Mouse (Mus musculus) lung, embryonic 15.5 days (tissue): ENCODE results near the gene Fev. TPM values are rescaled to one million over a fixed set of nuclear protein-coding genes. Genes with fewer than 3 reads are reported as not detected.

Experiments
- ATAC-seq: fragments of 200-750 bp; cut with Nextera tagmentation; 2 replicates; pipeline ENCODE4 v1.8.0; 2017; ENCODE audit warnings: moderate number of reproducible peaks, borderline replicate concordance; ENCODE audit not compliant: low FRiP score, low TSS enrichment; ENCODE audit errors: extremely low read depth
- H3K27ac ChIP-seq: fragments of 300-500 bp; sonication (generic); 2 replicates; pipeline ENCODE4 v1.5.1; 2015; ENCODE audit warnings: moderate library complexity, mild to moderate bottlenecking, inconsistent platforms
- H3K27me3 ChIP-seq: fragments of 300-500 bp; sonication (generic); 2 replicates; pipeline ENCODE4 v1.6.1; 2015; ENCODE audit warnings: inconsistent platforms
- H3K36me3 ChIP-seq: fragments of 300-500 bp; sonication (generic); 2 replicates; pipeline ENCODE4 v1.6.1; 2015; ENCODE audit warnings: inconsistent platforms
- H3K4me1 ChIP-seq: fragments of 300-500 bp; sonication (generic); 2 replicates; pipeline ENCODE4 v1.6.1; 2015; ENCODE audit warnings: inconsistent platforms
- H3K4me2 ChIP-seq: fragments of 300-500 bp; sonication (generic); 2 replicates; pipeline ENCODE4 v1.6.1; 2015; ENCODE audit warnings: inconsistent platforms, mild to moderate bottlenecking, moderate library complexity
- H3K4me3 ChIP-seq: fragments of 300-500 bp; sonication (generic); 2 replicates; pipeline ENCODE4 v1.5.1; 2015; ENCODE audit warnings: mild to moderate bottlenecking, inconsistent platforms
- H3K9ac ChIP-seq: fragments of 300-500 bp; sonication (generic); 2 replicates; pipeline ENCODE4 v1.6.1; 2015; ENCODE audit warnings: inconsistent platforms
- H3K9me3 ChIP-seq: fragments of 300-500 bp; sonication (generic); 2 replicates; pipeline ENCODE4 v1.6.1; 2016; ENCODE audit warnings: inconsistent platforms
- WGBS: fragments of 180-500 bp; shearing (Covaris S2); methylation state at CpG from one replicate; pipeline ENCODE4 v1.1.7; 2015; 5-methylcytosine and 5-hydroxymethylcytosine counted together
- polyA plus RNA-seq: library from polyadenylated mRNA; unstranded; fragments of >200 nt; fragmentation: Nextera tagmentation; extraction: Ambion mirVana; gene quantifications from 2 replicates; pipeline ENCODE4 v1.2.1, GENCODE M21; 2015

Fev gene
- polyA plus RNA-seq, 1 experiment from 2014 or later: not detected

DNA sequence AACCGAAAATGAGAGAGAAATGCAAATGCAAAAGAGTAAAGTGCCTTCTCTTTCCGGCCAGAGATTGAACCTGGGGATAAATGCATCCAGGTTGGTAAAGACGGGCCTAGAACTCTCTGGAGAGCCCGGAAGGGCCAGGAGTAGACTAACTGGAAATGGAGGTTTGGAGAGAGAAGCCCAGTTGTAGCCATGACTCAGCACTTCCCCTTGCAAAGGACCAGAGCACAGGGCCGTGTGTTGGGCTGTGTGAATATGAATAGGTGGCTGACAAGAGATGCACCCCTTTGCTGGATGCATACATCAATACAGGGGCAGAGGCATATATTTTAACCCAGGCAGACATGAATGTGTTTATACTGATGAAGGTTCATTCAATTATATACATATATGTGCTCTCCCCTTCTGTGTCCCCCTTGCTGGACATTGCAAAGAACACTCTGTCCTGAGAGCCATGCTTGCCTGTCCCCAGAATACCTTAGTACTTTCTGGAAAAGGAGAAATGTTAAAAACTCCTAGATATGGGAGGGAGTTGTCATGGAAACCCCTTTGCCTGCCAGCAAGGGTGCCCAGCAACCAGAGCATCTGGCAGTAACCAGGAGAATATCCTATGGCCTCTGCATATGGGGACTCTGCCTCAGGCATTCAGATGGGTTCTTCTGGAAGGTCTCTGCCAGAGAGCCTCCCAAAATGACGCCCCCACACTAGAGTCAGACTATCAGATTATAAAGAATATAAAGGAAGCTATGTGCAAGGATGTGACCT lies 25.8 kb downstream of the Fev start:
- Histone ChIP-seq H3K27me3 (peaks cover 66% of the 10 kb centered on the region), H3K4me1 (peaks cover 26% of the 10 kb centered on the region), H3K4me3 (no peak overlapping the region), H3K27ac (no peak overlapping the region), H3K4me2 (no peak overlapping the region), H3K9me3 (no peaks in the 10 kb centered on the region), H3K36me3 (no peaks in the 10 kb centered on the region), H3K9ac (no peak overlapping the region)
- 36% methylated on average over 6 of the region's 6 CpGs for WGBS
- ATAC-seq: no peak

DNA sequence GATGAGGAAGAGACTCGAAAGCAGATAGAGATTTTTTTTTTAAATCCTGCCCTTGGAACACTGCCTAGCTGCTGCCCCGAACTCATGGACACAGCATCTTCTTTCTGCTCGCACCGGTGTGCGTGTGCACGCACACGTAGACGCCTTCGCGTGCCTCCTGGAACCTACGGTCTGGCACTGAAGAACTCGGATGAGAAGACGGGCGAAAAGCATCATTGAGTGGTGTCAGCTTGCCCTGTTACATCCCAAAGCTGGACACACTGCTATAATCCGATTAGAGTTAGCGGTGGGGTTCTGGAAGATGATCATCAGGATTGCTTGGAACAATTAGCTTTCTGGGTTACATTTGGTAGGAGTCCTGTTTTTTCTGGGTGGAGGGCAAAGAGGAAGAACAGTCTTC lies 26.4 kb downstream of the Fev start:
- Histone ChIP-seq H3K9ac (no peak overlapping the region), H3K4me1 (peaks cover 30% of the 10 kb centered on the region), H3K27me3 (peaks cover 72% of the 10 kb centered on the region), H3K9me3 (no peaks in the 10 kb centered on the region), H3K4me2 (peak overlapping the region; percentile 61), H3K27ac (no peak overlapping the region), H3K4me3 (peak overlapping the region; percentile 29), H3K36me3 (no peaks in the 10 kb centered on the region)
- WGBS: 9% methylated on average over 16 of the region's 16 CpGs
- ATAC-seq: no peak

DNA sequence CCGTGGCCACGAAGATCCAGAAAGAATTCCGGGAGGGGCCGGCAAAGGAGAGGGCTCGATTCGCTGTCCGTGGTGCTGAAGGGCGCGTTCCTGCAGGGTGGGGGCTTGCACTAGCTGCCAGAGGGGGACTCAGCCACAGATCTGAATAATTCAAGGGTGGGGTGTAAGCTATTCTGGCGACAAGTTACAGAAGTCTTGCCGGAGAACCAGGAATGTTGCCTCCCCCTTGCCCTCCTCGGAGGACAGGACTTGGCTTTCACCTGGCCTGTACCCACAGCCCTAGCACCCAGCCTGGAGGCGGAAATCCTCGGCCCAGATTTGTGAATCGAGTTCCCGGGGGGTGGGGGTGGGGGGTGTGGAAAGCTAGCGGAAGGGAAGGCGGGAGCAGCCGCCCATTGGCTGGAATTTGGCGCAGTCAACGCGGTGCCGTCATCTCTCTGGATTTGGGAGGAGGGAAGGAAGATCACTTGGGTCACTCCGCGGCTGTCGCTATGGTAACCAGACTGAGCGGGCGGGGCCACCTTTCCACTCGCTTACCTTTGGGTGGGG lies 27.0 kb downstream of the Fev start:
- H3K27ac ChIP-seq: no peak overlapping the region
- H3K4me1 ChIP-seq: peaks cover 30% of the 10 kb centered on the region
- peak overlapping the region; percentile 29 for H3K4me3 ChIP-seq
- no peak overlapping the region for H3K9ac ChIP-seq
- under 1% methylated on average over 29 of the region's 29 CpGs for WGBS
- ATAC-seq: peak; percentile 30; the same call in 1 of the 2 replicates
- no peaks in the 10 kb centered on the region for H3K36me3 ChIP-seq
- peak overlapping the region; percentile 61 for H3K4me2 ChIP-seq
- peaks cover 77% of the 10 kb centered on the region for H3K27me3 ChIP-seq
- H3K9me3 ChIP-seq: no peaks in the 10 kb centered on the region

DNA sequence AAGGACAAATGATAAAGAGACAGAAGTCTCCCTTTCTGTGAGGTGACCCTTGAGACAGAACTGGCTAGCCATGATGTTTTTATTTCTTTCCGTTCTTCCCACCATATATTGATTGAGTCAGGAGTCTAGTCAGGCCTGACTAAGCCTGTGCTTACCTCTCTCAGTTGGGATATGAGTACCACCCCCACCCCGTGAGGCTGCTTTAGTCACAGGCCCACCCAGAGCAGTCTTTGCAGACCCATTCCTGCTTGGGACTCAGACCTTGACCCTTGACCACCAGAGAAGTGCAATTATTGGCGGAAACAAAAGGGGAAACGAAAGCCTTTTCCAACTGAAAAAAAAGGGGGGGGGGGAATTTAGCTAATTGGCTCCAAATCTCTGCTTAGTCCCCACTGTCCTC lies 27.5 kb downstream of the Fev start:
- Histone ChIP-seq H3K27me3 (peaks cover 83% of the 10 kb centered on the region), H3K9me3 (no peaks in the 10 kb centered on the region), H3K27ac (no peak overlapping the region), H3K9ac (no peak overlapping the region), H3K4me1 (peaks cover 30% of the 10 kb centered on the region), H3K4me3 (peak overlapping the region; percentile 29; the same call in 1 of the 2 replicates), H3K36me3 (no peaks in the 10 kb centered on the region), H3K4me2 (peak overlapping the region; percentile 61)
- no peak for ATAC-seq
- 9% methylated on average over 4 of the region's 4 CpGs for WGBS

DNA sequence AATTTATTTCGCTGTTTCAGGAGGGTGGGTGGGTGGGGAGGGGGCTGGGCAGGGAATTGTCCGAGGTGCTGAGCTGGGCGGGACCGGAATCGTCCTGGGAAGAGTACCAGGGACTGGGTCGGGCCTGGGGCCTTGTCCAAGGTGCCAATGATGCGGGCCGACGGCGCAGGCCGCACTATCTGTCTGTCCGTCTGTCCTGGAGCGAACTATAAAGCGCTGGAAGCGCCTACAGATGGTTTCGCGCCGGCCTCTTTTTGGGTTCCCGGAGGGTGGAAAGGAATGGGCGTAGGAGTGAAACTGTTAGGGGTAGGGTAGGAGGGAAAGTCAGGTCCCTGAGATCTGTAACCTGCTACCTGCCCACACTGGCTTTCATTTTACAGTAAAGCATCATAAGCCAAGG lies 28.0 kb downstream of the Fev start:
- 6% methylated on average over 20 of the region's 20 CpGs for WGBS
- Histone ChIP-seq H3K9me3 (no peaks in the 10 kb centered on the region), H3K27me3 (peaks cover 88% of the 10 kb centered on the region), H3K4me1 (peaks cover 30% of the 10 kb centered on the region), H3K27ac (no peak overlapping the region), H3K36me3 (no peaks in the 10 kb centered on the region), H3K4me2 (no peak overlapping the region), H3K4me3 (no peak overlapping the region), H3K9ac (no peak overlapping the region)
- ATAC-seq: no peak

DNA sequence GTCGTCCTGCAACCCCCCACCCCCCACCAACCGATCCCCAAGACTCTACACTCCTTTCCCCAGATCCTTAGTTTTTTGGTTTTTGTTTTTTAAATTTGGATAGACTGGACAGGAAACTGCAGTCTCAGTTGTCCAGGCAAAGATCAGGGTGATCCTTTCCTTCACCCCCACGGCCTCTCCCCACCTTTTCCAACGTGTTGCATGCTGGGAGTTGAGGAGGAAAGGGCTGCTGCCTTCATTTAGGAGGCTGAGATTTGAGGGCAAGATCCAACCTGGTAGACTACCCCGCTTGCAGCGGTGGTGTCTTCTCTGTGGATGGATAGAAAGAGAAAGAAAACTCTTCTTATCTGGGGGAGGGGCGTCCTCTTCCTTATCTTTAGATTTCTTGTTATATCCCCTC lies 28.4 kb downstream of the Fev start:
- 1% methylated on average over 7 of the region's 7 CpGs for WGBS
- H3K27ac ChIP-seq: no peak overlapping the region
- H3K9me3 ChIP-seq: no peaks in the 10 kb centered on the region
- no peak overlapping the region for H3K9ac ChIP-seq
- H3K27me3 ChIP-seq: peaks cover 92% of the 10 kb centered on the region
- peaks cover 30% of the 10 kb centered on the region for H3K4me1 ChIP-seq
- H3K4me2 ChIP-seq: no peak overlapping the region
- H3K4me3 ChIP-seq: no peak overlapping the region
- no peak for ATAC-seq
- no peaks in the 10 kb centered on the region for H3K36me3 ChIP-seq

DNA sequence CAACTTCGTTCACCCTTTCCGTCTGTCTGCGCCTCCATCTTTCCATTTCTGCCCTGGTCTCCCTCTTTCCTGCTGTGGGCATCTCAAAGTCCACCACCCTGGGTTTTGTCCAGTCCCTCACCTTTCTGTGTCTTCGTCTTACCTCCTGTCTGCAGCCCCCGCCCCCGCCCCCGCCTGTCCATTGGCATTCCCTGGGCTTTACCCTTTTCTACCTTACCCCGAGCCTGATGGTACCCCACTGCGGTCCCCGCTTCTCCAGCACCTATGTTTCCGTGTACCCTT lies 28.8 kb downstream of the Fev start:
- no peak overlapping the region for H3K27ac ChIP-seq
- H3K9ac ChIP-seq: no peak overlapping the region
- no peaks in the 10 kb centered on the region for H3K9me3 ChIP-seq
- WGBS: 3% methylated on average over 11 of the region's 11 CpGs
- peaks cover 96% of the 10 kb centered on the region for H3K27me3 ChIP-seq
- H3K4me3 ChIP-seq: peak overlapping the region; percentile 57; the same call in 1 of the 2 replicates
- H3K4me2 ChIP-seq: peak overlapping the region; percentile 95; the same call in 1 of the 2 replicates
- ATAC-seq: no peak
- peaks cover 30% of the 10 kb centered on the region for H3K4me1 ChIP-seq
- H3K36me3 ChIP-seq: no peaks in the 10 kb centered on the region

DNA sequence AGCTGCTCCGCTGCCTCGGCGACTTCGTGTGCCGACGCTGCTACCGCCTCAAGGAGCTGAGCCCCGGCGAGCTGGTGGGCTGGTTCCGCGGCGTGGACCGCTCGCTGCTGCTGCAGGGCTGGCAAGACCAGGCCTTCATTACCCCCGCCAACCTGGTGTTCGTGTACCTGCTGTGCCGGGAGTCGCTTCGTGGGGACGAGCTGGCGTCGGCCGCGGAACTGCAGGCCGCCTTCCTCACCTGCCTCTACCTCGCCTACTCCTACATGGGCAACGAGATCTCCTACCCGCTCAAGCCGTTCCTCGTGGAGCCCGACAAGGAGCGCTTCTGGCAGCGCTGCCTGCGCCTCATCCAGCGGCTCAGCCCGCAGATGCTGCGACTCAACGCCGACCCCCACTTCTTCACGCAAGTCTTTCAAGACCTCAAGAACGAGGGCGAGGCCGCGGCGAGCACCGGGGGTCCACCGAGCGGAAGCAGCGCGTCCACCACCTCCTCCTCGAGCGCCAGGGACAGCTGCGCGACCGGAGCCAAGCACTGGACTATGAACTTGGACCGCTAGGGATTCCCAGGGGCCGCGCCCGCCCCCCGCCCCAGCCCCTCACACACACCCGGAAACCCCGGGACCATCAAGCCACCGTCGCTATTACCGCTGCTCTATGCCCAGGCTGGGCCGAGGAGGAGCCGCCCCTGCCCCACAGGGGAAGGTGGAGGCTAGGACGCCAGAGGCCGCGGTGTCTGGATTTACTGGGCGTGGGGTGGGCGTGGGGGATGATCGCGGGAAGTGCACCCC lies 29.4 kb downstream of the Fev start:
- Histone ChIP-seq H3K4me1 (peaks cover 30% of the 10 kb centered on the region), H3K27ac (no peak overlapping the region), H3K27me3 (peaks cover 99% of the 10 kb centered on the region), H3K4me3 (peak overlapping the region; percentile 57), H3K4me2 (peak overlapping the region; percentile 95), H3K9me3 (no peaks in the 10 kb centered on the region), H3K9ac (no peak overlapping the region), H3K36me3 (no peaks in the 10 kb centered on the region)
- WGBS: under 1% methylated on average over 74 of the region's 74 CpGs
- no peak for ATAC-seq

DNA sequence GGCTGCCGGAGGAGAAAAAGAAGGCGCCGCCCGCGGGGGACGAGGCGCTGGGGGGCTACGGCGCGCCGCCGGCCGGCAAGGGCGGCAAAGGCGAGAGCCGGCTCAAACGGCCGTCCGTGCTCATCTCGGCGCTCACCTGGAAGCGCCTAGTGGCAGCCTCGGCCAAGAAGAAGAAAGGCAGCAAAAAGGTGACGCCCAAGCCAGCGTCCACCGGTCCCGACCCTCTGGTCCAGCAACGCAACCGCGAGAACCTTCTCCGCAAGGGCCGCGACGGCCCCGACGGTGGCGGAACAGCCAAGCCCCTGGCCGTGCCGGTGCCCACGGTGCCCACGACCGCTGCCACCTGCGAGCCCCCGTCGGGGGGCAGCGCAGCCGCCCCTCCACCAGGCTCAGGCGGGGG lies 30.1 kb downstream of the Fev start:
- Histone ChIP-seq H3K9me3 (no peaks in the 10 kb centered on the region), H3K4me3 (peak overlapping the region; percentile 57), H3K36me3 (no peaks in the 10 kb centered on the region), H3K27ac (no peak overlapping the region), H3K4me1 (peaks cover 30% of the 10 kb centered on the region), H3K9ac (peak overlapping the region; percentile 6; the same call in 1 of the 2 replicates), H3K4me2 (peak overlapping the region; percentile 95), H3K27me3 (peaks cover 99% of the 10 kb centered on the region)
- under 1% methylated on average over 46 of the region's 48 CpGs for WGBS
- no peak; the same call in 1 of the 2 replicates for ATAC-seq

DNA sequence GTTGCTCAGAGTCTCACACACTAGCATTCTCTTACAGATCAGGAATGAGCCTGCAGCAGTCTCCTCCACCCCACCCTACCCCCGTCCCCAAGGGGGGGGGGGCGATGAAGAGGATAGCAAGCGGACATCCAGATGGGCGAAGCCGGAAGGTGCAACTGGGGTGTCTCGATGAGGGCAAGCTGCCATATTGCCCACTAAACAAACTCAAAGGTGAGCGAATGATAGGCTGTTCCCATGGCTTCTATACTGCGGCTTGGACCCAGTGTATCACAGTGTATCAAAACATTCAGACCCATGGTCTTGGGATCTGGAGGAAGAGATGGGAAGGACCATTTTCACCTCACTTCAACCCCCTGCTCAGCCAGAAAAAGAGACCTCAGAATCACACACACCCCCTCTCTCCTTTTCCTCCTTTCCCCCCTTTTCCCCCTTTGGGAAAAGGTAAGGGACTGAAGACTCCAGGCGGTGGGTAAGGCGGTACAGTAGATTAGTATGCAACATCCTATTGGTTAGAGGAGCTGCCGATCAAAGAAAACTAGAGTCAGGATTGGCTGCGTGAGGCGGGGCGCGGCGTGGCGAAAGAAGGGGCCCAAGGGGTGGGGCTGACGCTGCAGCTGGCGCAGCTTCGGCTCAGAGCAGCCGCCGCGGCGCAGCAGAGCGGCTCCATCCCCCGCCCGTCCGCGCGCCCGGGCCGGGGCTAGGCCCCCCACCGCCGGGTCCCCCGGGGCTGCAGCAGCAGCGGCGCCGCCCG lies 30.7 kb downstream of the Fev start, which contains the start of gene Cdk5r2:
Gene Cdk5r2 (plus strand): TSS at position 629 of the 751 bp plus-strand sequence.
- H3K4me3 ChIP-seq: peak within 1 kb of the TSS; percentile 57
- peaks cover 99% of the 10 kb centered on the region for H3K27me3 ChIP-seq
- H3K4me2 ChIP-seq: peak within 1 kb of the TSS; percentile 95
- H3K9me3 ChIP-seq: no peaks in the 10 kb centered on the region
- ATAC-seq: peak; percentile 87
- 3% methylated on average over 39 of the region's 39 CpGs for WGBS
- no peaks in the 10 kb centered on the region for H3K36me3 ChIP-seq
- no peak within 1 kb of the TSS for H3K27ac ChIP-seq
- H3K4me1 ChIP-seq: peaks cover 30% of the 10 kb centered on the region
- peak within 1 kb of the TSS; percentile 6; the same call in 1 of the 2 replicates for H3K9ac ChIP-seq

DNA sequence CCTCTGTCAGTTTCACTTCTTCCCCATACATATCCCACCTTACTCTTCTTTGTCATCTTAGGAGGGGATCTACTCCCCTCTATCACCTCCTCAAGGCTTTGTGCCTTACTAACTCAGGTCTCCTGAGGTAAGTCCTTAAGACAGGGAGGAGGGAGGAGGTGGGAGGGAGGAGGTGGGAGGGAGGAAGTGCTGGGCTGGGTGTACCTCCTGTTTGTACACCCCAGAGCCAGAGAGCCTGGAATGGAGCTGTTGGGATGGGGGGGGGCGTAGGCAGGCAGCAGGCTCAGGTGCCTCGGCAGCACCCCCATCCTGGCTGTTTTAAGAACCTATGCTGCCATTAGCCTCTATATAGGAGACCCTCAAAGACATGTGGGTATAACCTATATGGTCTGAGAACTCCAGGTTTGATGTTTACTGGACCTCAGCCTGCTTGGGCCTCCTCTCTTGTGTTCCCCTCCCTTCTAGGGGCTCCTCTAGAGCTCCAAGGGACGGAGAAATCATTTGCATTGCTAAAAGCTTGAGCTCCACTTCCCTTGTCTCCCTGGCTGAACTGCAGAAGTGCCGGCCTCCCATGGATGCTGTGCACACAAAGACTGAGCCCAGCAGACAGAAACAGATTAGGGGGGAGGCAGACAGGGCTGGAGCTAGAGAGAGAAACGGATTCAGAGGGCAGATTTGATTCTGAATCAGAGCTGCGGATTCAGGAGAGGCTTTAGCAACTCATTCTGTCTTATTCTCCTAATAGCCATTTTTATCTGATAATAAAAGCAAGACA lies 34.0 kb downstream of the Fev start:
- no peak overlapping the region for H3K9ac ChIP-seq
- ATAC-seq: no peak
- H3K36me3 ChIP-seq: no peaks in the 10 kb centered on the region
- H3K9me3 ChIP-seq: no peaks in the 10 kb centered on the region
- no peak overlapping the region for H3K4me2 ChIP-seq
- H3K27me3 ChIP-seq: peaks cover 86% of the 10 kb centered on the region
- H3K4me1 ChIP-seq: peaks cover 18% of the 10 kb centered on the region
- 7% methylated on average over 6 of the region's 6 CpGs for WGBS
- no peak overlapping the region for H3K4me3 ChIP-seq
- no peak overlapping the region for H3K27ac ChIP-seq
